Mouse (Mus musculus) heart, embryonic 13.5 days (tissue): ENCODE measurements around the gene Sox15. TPM values are rescaled to one million over a fixed set of nuclear protein-coding genes. Genes with fewer than 3 reads are reported as not detected.

Source experiments
- ATAC-seq: fragments of 200-750 bp; cut with Nextera tagmentation; 2 replicates; pipeline ENCODE4 v1.8.0; 2017; ENCODE audit warnings: moderate TSS enrichment; ENCODE audit not compliant: insufficient number of reproducible peaks, low FRiP score, low TSS enrichment; ENCODE audit errors: extremely low read depth
- H3K27ac ChIP-seq: fragments of 300-500 bp; sonication (generic); replicated peaks from 2 replicates; pipeline ENCODE4 v1.5.1; 2015; ENCODE audit warnings: moderate library complexity, mild to moderate bottlenecking, inconsistent platforms
- H3K27me3 ChIP-seq: fragments of 300-500 bp; sonication (generic); replicated peaks from 2 replicates; pipeline ENCODE4 v1.6.1; 2015; ENCODE audit warnings: mild to moderate bottlenecking, inconsistent platforms
- H3K36me3 ChIP-seq: fragments of 300-500 bp; sonication (generic); 2 replicates; pipeline ENCODE4 v1.6.1; 2015; ENCODE audit warnings: mild to moderate bottlenecking, inconsistent platforms
- H3K4me1 ChIP-seq: fragments of 300-500 bp; sonication (generic); 2 replicates; pipeline ENCODE4 v1.6.1; 2015; ENCODE audit warnings: inconsistent platforms
- H3K4me2 ChIP-seq: fragments of 300-500 bp; sonication (generic); 2 replicates; pipeline ENCODE4 v1.6.1; 2015; ENCODE audit warnings: inconsistent platforms, mild to moderate bottlenecking, moderate library complexity
- H3K4me3 ChIP-seq: fragments of 300-500 bp; sonication (generic); 2 replicates; pipeline ENCODE4 v1.5.1; 2015; ENCODE audit warnings: moderate library complexity, mild to moderate bottlenecking, inconsistent platforms
- H3K9ac ChIP-seq: fragments of 300-500 bp; sonication (generic); 2 replicates; pipeline ENCODE4 v1.6.1; 2015; ENCODE audit warnings: inconsistent platforms, mild to moderate bottlenecking, moderate library complexity
- H3K9me3 ChIP-seq: fragments of 300-500 bp; sonication (generic); 2 replicates; pipeline ENCODE4 v1.6.1; 2016; ENCODE audit warnings: inconsistent platforms
- WGBS: fragments of 180-500 bp; shearing (Covaris S2); methylation state at CpG from one replicate; pipeline ENCODE4 v1.1.7; 2015; ENCODE audit warnings: mixed read lengths; 5-methylcytosine and 5-hydroxymethylcytosine counted together
- polyA plus RNA-seq: library from polyadenylated mRNA; unstranded; fragments of >200 nt; fragmentation: Nextera tagmentation; extraction: Ambion mirVana; gene quantifications from 2 replicates; pipeline ENCODE4 v1.2.1, GENCODE M21; 2015

The Sox15 gene
- polyA plus RNA-seq, 1 experiment from 2014 or later = not detected

DNA sequence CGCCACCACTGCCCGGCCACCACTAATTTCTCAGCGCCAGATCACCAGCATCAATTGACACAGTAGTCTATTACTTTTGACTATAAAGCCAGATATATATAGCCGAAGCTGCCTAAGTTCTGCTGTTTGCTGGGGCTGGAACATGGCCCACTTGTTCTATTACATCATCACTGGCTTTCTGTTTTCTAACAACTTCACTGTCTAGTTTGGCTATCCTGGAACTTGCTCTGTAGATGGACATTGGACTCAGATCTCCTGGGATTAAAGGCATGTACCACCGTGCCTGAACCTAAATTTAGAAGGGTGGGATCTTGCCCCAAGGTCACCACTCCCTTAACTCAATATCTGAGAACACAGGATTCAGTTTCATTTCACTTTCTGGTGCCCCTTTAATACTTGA is 9.3 kb upstream of the Sox15 start:
- no peak overlapping the region for H3K27ac ChIP-seq
- no peak overlapping the region for H3K4me2 ChIP-seq
- no peak overlapping the region for H3K9ac ChIP-seq
- no peaks in the 10 kb centered on the region for H3K9me3 ChIP-seq
- WGBS = 82% methylated on average over 5 of the region's 5 CpGs
- H3K27me3 ChIP-seq = no peaks in the 10 kb centered on the region
- ATAC-seq = no peak
- peaks cover 100% of the 10 kb centered on the region for H3K36me3 ChIP-seq
- no peaks in the 10 kb centered on the region for H3K4me1 ChIP-seq
- H3K4me3 ChIP-seq = no peak overlapping the region

- H3K27me3 ChIP-seq = no peaks in the 10 kb centered on the region
- H3K27ac ChIP-seq = no peak overlapping the region
- no peaks in the 10 kb centered on the region for H3K9me3 ChIP-seq
- WGBS = 61% methylated on average over 5 of the region's 5 CpGs
- no peak overlapping the region for H3K4me3 ChIP-seq
- 0 out of 2 replicates have a peak overlapping the region, but pooled peaks have one; percentile 5 for H3K9ac ChIP-seq
- no peak overlapping the region for H3K4me2 ChIP-seq
- H3K36me3 ChIP-seq = peaks cover 89% of the 10 kb centered on the region
- ATAC-seq = no peak
- H3K4me1 ChIP-seq = peaks cover 27% of the 10 kb centered on the region
These were observed 1.7 kb upstream of the Sox15 start for GRCm38 (mm10) chr11:69653399-69653798.

DNA sequence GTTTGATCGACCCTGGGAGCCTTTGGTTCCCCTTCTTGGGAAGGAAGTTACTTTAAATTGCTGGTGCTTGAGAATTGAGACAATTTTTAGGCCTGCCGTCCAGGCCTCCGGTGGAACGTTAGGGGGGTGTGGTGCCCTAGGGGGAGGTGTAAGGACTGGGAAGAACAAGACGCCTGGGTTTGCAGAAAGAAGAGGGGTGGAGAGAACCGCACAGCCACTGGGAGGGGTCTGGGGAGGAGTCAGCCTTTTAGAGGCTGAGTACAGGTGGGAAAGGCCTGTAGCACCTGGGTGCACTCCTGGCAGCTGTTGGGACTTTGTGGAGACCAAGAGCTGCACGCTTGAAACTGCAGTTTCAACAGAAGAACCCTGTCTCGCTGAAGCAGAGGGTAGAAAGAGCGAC is 354 bp upstream of the Sox15 start:
- Histone ChIP-seq H3K9ac (peak overlapping the region; percentile 70), H3K4me3 (no peak overlapping the region), H3K4me1 (peaks cover 27% of the 10 kb centered on the region), H3K27ac (peak overlapping the region; percentile 24; the same call in 1 of the 2 replicates), H3K4me2 (no peak overlapping the region), H3K27me3 (no peaks in the 10 kb centered on the region), H3K36me3 (peaks cover 89% of the 10 kb centered on the region), H3K9me3 (no peaks in the 10 kb centered on the region)
- 42% methylated on average over 9 of the region's 9 CpGs for WGBS
- ATAC-seq = no peak

DNA sequence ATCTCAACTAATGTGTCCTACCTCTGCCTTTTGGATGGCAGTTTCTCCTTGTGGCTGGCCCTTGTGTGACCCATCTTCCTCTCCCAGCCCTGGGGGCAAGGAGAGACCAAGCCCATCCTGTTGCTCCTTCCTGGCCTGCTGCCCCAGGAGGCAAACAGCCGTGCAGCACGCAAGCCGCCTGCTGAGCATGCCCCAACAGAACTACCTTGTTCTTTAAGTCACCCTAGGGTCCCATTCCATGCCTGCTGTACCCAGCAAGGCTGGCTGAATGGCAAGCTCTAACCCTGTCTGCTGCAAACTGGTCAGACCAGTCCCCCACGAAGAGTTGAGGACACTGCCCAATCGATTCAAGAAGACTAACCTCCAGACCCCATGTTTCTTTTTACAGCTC is 946 bp downstream of the Sox15 start:
- Histone ChIP-seq H3K36me3 (peaks cover 79% of the 10 kb centered on the region), H3K9me3 (no peaks in the 10 kb centered on the region), H3K27ac (no peak overlapping the region), H3K4me3 (no peak overlapping the region), H3K9ac (peak overlapping the region; percentile 70; the same call in 1 of the 2 replicates), H3K4me2 (no peak overlapping the region), H3K27me3 (no peaks in the 10 kb centered on the region), H3K4me1 (peaks cover 30% of the 10 kb centered on the region)
- ATAC-seq = no peak
- 70% methylated on average over 5 of the region's 5 CpGs for WGBS

DNA sequence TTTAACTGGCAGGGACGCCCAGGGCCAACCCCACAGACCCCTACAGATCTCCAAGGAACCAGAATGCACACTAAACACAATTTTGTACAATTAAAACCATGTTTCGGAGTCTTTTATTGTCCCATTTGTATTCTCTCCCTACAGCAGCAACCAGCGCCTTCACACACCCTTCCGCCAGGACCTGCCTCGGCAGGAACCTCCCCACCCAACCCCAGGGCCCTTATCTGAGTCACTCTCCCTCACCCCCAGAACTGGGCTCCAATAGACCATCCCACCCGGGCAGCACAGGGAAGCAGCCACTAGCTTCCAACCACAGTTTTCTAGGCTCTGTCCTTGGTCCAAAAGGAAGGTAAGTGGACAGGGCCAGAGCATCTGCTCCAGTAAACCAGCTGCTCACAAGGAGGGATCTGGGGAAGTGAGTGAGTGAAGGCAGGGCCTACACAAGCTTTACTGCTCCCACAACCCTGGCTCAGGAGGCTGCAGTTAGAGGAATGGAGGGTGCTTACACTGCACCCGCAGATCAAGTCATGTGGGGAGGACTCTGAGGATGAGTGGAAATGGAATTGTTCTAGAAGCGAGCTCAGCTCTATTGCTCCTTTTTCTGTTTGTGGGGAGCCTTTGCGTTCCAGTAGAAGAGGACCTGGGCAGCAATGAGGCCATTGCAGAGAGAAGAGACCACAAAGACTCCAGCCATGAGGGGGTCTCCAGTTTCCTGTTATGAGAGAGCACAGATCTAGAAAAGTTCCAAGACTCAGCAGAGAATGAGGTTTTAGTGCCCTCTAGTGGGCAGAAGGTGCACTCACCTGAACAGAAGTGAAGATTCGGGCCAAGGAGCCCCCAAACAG is 1.7 kb downstream of the Sox15 start:
- H3K4me1 ChIP-seq = peaks cover 38% of the 10 kb centered on the region
- no peaks in the 10 kb centered on the region for H3K9me3 ChIP-seq
- 71% methylated on average over 10 of the region's 10 CpGs for WGBS
- no peak overlapping the region for H3K4me3 ChIP-seq
- H3K27ac ChIP-seq = no peak overlapping the region
- H3K36me3 ChIP-seq = peaks cover 71% of the 10 kb centered on the region
- no peaks in the 10 kb centered on the region for H3K27me3 ChIP-seq
- ATAC-seq = no peak
- H3K4me2 ChIP-seq = no peak overlapping the region
- H3K9ac ChIP-seq = peak overlapping the region; percentile 70; the same call in 1 of the 2 replicates

GRCm38 (mm10) chr11:69657462-69657881 is 2.4 kb downstream of the Sox15 start:
- H3K27me3 ChIP-seq = no peaks in the 10 kb centered on the region
- peaks cover 65% of the 10 kb centered on the region for H3K36me3 ChIP-seq
- H3K9ac ChIP-seq = no peak overlapping the region
- H3K27ac ChIP-seq = no peak overlapping the region
- H3K9me3 ChIP-seq = no peaks in the 10 kb centered on the region
- H3K4me2 ChIP-seq = no peak overlapping the region
- no peak overlapping the region for H3K4me3 ChIP-seq
- no peak for ATAC-seq
- 79% methylated on average over 15 of the region's 15 CpGs for WGBS
- peaks cover 39% of the 10 kb centered on the region for H3K4me1 ChIP-seq

DNA sequence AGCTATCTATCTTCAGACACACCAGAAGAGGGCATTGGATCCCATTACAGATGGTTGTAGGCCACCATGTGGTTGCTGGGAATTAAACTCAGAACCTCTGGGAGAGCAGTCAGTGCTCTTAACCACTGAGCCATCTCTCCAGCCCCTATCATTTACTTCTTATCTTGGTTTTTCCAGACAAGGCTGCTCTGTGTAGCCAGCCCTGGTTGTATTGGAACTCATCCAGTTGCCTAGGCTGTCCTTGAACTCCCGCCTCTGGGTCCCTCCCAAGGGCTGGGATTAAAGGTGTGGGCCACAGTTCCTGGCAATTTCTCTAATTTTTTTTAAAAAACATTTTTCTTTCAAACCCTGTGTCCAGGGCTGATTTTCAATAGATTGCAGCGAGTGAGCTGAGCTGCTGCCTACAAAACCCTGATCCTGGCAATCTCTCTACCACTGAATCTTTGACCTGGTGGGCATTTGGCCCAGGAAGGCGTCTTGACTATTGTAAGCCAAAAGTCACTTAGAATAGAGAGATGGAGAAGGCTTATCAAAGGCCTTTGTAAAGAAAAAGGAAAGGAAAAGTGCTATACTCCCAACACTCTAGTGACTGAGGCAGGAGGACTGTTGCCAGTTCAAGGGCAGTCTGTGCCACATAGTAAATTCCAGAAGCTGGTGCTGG is 6.2 kb downstream of the Sox15 start:
- WGBS = 58% methylated on average over 3 of the region's 3 CpGs

GRCm38 (mm10) chr11:69662213-69662966 is 7.3 kb downstream of the Sox15 start, which contains the start of gene Mpdu1:
TSS of gene Mpdu1 (minus strand) at chr11:69662642.
- H3K36me3 ChIP-seq = peaks cover 65% of the 10 kb centered on the region
- peak within 1 kb of the TSS; percentile 88 for H3K9ac ChIP-seq
- WGBS = under 1% methylated on average over 48 of the region's 48 CpGs
- peak within 1 kb of the TSS; percentile 99 for H3K27ac ChIP-seq
- peak; percentile 91 for ATAC-seq
- H3K4me3 ChIP-seq = peak within 1 kb of the TSS; percentile 63
- H3K27me3 ChIP-seq = no peaks in the 10 kb centered on the region
- H3K9me3 ChIP-seq = no peaks in the 10 kb centered on the region
- H3K4me2 ChIP-seq = peak within 1 kb of the TSS; percentile 74
- peaks cover 23% of the 10 kb centered on the region for H3K4me1 ChIP-seq

More for the DNA sequence above, 6.2 kb downstream of the Sox15 start:
- Histone ChIP-seq H3K9ac (peak overlapping the region; percentile 88), H3K27ac (peak overlapping the region; percentile 99), H3K27me3 (no peaks in the 10 kb centered on the region), H3K36me3 (peaks cover 67% of the 10 kb centered on the region), H3K4me2 (peak overlapping the region; percentile 74), H3K9me3 (no peaks in the 10 kb centered on the region), H3K4me1 (peaks cover 29% of the 10 kb centered on the region), H3K4me3 (peak overlapping the region; percentile 63)
- ATAC-seq = no peak

- Histone ChIP-seq H3K27me3 (no peaks in the 10 kb centered on the region), H3K9ac (peak overlapping the region; percentile 88), H3K4me1 (peaks cover 23% of the 10 kb centered on the region), H3K4me3 (peak overlapping the region; percentile 63), H3K4me2 (peak overlapping the region; percentile 74), H3K36me3 (peaks cover 65% of the 10 kb centered on the region), H3K27ac (peak overlapping the region; percentile 99), H3K9me3 (no peaks in the 10 kb centered on the region)
- ATAC-seq = no peak
- 62% methylated on average over 13 of the region's 13 CpGs for WGBS
These were observed 8.0 kb downstream of the Sox15 start for GRCm38 (mm10) chr11:69662967-69663671.

GRCm38 (mm10) chr11:69663795-69664194 is 8.7 kb downstream of the Sox15 start:
- WGBS = 84% methylated on average over 6 of the region's 6 CpGs
- Histone ChIP-seq H3K4me3 (no peak overlapping the region), H3K27me3 (no peaks in the 10 kb centered on the region), H3K36me3 (peaks cover 65% of the 10 kb centered on the region), H3K9ac (no peak overlapping the region), H3K4me1 (peaks cover 25% of the 10 kb centered on the region), H3K4me2 (peak overlapping the region; percentile 74; the same call in 1 of the 2 replicates), H3K9me3 (no peaks in the 10 kb centered on the region), H3K27ac (peak overlapping the region; percentile 99)
- no peak for ATAC-seq
